Comparison of ENCODE assay signal across 13 mouse cellular contexts in the genomic region with DNA sequence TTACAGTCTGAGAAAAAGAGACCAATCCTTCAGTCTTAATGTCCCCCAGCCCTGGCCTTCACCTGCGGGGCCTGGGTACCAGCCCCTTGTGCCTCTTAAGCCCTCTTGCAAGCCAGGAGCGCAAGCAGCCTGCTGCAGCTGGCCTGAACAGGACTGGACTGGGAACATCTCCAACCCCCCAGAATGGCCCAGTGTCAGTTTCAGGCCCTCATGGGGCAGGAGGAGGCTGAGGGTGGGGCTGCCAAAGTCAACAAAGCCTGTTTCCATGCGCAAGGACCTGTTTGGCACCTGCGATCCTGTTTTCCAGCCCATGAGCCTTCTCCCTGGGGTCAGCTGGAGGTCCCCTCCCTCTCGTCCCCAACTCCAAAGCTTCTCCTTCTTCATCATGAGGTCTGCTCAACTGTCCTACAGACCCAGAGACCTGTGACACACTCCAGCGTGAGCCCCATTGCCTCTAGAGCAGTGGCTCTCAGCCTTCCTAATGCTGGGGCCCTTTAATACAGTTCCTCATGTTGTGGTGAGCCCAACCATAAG. TPM values are rescaled to one million over a fixed set of nuclear protein-coding genes. Genes with fewer than 3 reads are reported as not detected.
DNase-seq lines count a peak whose midpoint lies in the region; ATAC-seq and TF ChIP-seq lines count a peak whose summit lies in the region.
"Had no signal": no experiment of that assay in that cellular context is flagged by ENCODE, and none has a peak within 500 bp of the region (broad histone marks: within the 10 kb centered on the region; RNA-seq: fewer than 3 reads in every experiment).

No protein-coding gene starts in this region.

- 79% methylated on average over 6 of the region's 6 CpGs for WGBS in hindbrain, postnatal 0 days
- 88% methylated on average over 6 of the region's 6 CpGs for WGBS in hindbrain, embryonic 12.5 days

- no peak overlapping the region for H3K4me3 ChIP-seq in hindbrain, postnatal 0 days (ENCODE audit: low read length)
- H3K4me3 ChIP-seq in hindbrain, embryonic 12.5 days = no peak overlapping the region
- H3K4me3 ChIP-seq: heart, embryonic 13.5 days had no signal

- no peaks in the 10 kb centered on the region for H3K4me1 ChIP-seq in hindbrain, postnatal 0 days (ENCODE audit: insufficient read depth, low read length)
- peaks cover 14% of the 10 kb centered on the region for H3K4me1 ChIP-seq in hindbrain, embryonic 12.5 days

- no peak for ATAC-seq in hindbrain, postnatal 0 days
- no peak for ATAC-seq in hindbrain, embryonic 12.5 days (ENCODE audit: low FRiP score)

- no peaks in the 10 kb centered on the region for H3K9me3 ChIP-seq in hindbrain, postnatal 0 days (ENCODE audit: low read length)
- H3K9me3 ChIP-seq in hindbrain, embryonic 12.5 days (replicated peaks) = no peaks in the 10 kb centered on the region
- H3K9me3 ChIP-seq: heart, embryonic 13.5 days had no signal

- peak; percentile 10 for DNase-seq in hindbrain, postnatal 0 days (ENCODE audit: low spot score)
- peak; percentile 30 for DNase-seq in urinary bladder, postnatal 14 days (ENCODE audit: low spot score)
- no peak for DNase-seq in urinary bladder, postnatal 4 days (ENCODE audit: low spot score in 2 of 2)
- peak; percentile 52 to 67 for DNase-seq in heart, adult 9 months (ENCODE audit: low spot score in 2 of 2)
- no peak for DNase-seq in layer of hippocampus, postnatal 36 days
- no peak for DNase-seq in layer of hippocampus, postnatal 10 days (ENCODE audit: low spot score in 2 of 2)
- DNase-seq: cerebellum, adult 9-11 months had no signal

- no peak for TF ChIP-seq CTCF in hindbrain, postnatal 0 days (IDR thresholded peaks at IDR 0.05; ENCODE audit: low read depth)

- no peaks in the 10 kb centered on the region for H3K27me3 ChIP-seq in hindbrain, postnatal 0 days (ENCODE audit: insufficient read depth, low read length)
- H3K27me3 ChIP-seq in hindbrain, embryonic 12.5 days = no peaks in the 10 kb centered on the region
- H3K27me3 ChIP-seq: CH12.LX had no signal

- no peaks in the 10 kb centered on the region for H3K36me3 ChIP-seq in hindbrain, postnatal 0 days (ENCODE audit: insufficient read depth, low read length)
- H3K36me3 ChIP-seq in hindbrain, embryonic 12.5 days = no peaks in the 10 kb centered on the region
- H3K36me3 ChIP-seq: heart, embryonic 13.5 days had no signal

- H3K9ac ChIP-seq in hindbrain, postnatal 0 days (replicated peaks; ENCODE audit: low read length) = no peak overlapping the region
- no peak overlapping the region for H3K9ac ChIP-seq in hindbrain, embryonic 12.5 days
- H3K9ac ChIP-seq: heart, embryonic 13.5 days had no signal

- H3K4me2 ChIP-seq in hindbrain, postnatal 0 days (ENCODE audit: low read depth, low read length) = no peak overlapping the region
- no peak overlapping the region for H3K4me2 ChIP-seq in hindbrain, embryonic 12.5 days (replicated peaks)
- H3K4me2 ChIP-seq: heart, embryonic 13.5 days had no signal

- no peak overlapping the region for H3K27ac ChIP-seq in hindbrain, postnatal 0 days
- no peak overlapping the region for H3K27ac ChIP-seq in hindbrain, embryonic 12.5 days
- H3K27ac ChIP-seq: heart, embryonic 13.5 days; kidney, postnatal 0 days had no signal

RNA-seq across cellular contexts. Expression of a gene that starts 28.5 kb away (rescaled TPM):
- 42.6 and 66.3 TPM in 2 replicates for total RNA-seq in hindbrain, postnatal 0 days (2014; rRNA removed)
- polyA plus RNA-seq in hindbrain, postnatal 0 days (2015; fragmentation: Nextera tagmentation; extraction: Ambion mirVana) = 24.9 and 32.1 TPM in 2 replicates
- 0.10 and 0.12 TPM in 2 replicates for polyA plus RNA-seq in hindbrain, embryonic 12.5 days (2016; fragmentation: Nextera tagmentation; extraction: Ambion mirVana)
- total RNA-seq in layer of hippocampus, postnatal 36 days (2021) = 100 to 1,000 TPM; 188 to 199 TPM
- total RNA-seq in layer of hippocampus, postnatal 10 days (2021) = 100 to 1,000 TPM; 120 to 129 TPM
- total RNA-seq: CH12.LX had no signal
- polyA plus RNA-seq: heart, embryonic 13.5 days; kidney, postnatal 0 days; lung, embryonic 16.5 days; testis, adult 2 months had no signal

RNA-seq across cellular contexts. Expression of a gene that starts 49.4 kb away (rescaled TPM):
- 251 and 277 TPM in 2 replicates for total RNA-seq in hindbrain, postnatal 0 days (2014; rRNA removed)
- polyA plus RNA-seq in hindbrain, postnatal 0 days (2015; fragmentation: Nextera tagmentation; extraction: Ambion mirVana) = 329 and 369 TPM in 2 replicates
- 171 and 183 TPM in 2 replicates for polyA plus RNA-seq in hindbrain, embryonic 12.5 days (2016; fragmentation: Nextera tagmentation; extraction: Ambion mirVana)
- 100 to 1,000 TPM; 251 to 253 TPM for total RNA-seq in layer of hippocampus, postnatal 36 days (2021)
- total RNA-seq in layer of hippocampus, postnatal 10 days (2021) = 100 to 1,000 TPM; 393 to 420 TPM

Comparison
In these comparisons a context has a peak if more than half of its experiments do, and no peak if none do; other contexts are left out.
1. DNase-seq: peak in hindbrain, postnatal 0 days (single experiment), urinary bladder, postnatal 14 days (single experiment) and heart, adult 9 months (2 of 2); none in urinary bladder, postnatal 4 days (0 of 2), layer of hippocampus, postnatal 36 days (0 of 2) and layer of hippocampus, postnatal 10 days (0 of 2).